Mouse (Mus musculus): ENCODE measurements at regions not wholly inside any gene's neighbourhood (a gene's known extent, or its start where the extent isn't known, plus 50 kb on each side); places are given as distances from the start of the nearest gene placed in this dataset.

- no peaks in the 10 kb centered on the region for H3K79me2 ChIP-seq (ENCODE audit: control insufficient read depth, insufficient read depth)
- peaks cover 22% of the 10 kb centered on the region for H3K27me3 ChIP-seq (ENCODE audit: control insufficient read depth, insufficient read depth, insufficient read length)
- TF ChIP-seq CTCF (IDR thresholded peaks at IDR 0.05; ENCODE audit: control insufficient read depth, insufficient read depth, insufficient read length) (no peak), CEBPB (IDR thresholded peaks at IDR 0.05; ENCODE audit: low read depth) (no peak), MAX (IDR thresholded peaks at IDR 0.05) (no peak), USF1 (IDR thresholded peaks at IDR 0.05; ENCODE audit: low read depth) (no peak), MYOG (IDR thresholded peaks at IDR 0.05; ENCODE audit: control insufficient read depth, extremely low read depth, insufficient read length) (no peak), MYOD1 (IDR thresholded peaks at IDR 0.05; ENCODE audit: control insufficient read depth, insufficient read length, low read depth) (no peak), FOSL1 (IDR thresholded peaks at IDR 0.05; ENCODE audit: insufficient read depth, low read length, poor library complexity, severe bottlenecking) (no peak)
- no peaks in the 10 kb centered on the region for H3K36me3 ChIP-seq (ENCODE audit: control insufficient read depth, insufficient read depth)
- no peak overlapping the region for H3K4me3 ChIP-seq (ENCODE audit: insufficient read depth, poor library complexity, severe bottlenecking)
- no peak overlapping the region for H3ac ChIP-seq (ENCODE audit: control insufficient read depth, insufficient read length, low read depth)
- no peaks in the 10 kb centered on the region for H3K79me3 ChIP-seq (ENCODE audit: low read depth)
Observed at GRCm38 (mm10) chr2:75434521-75434920, 224.5 kb upstream of the Hnrnpa3 start.

GRCm38 (mm10) chr2:75439522-75440230 is 219.4 kb upstream of the Hnrnpa3 start:
- H3ac ChIP-seq (ENCODE audit: control insufficient read depth, insufficient read length, low read depth) = no peak overlapping the region
- TF ChIP-seq CEBPB (IDR thresholded peaks at IDR 0.05; ENCODE audit: low read depth) = no peak
- no peak for TF ChIP-seq MAX (IDR thresholded peaks at IDR 0.05)
- TF ChIP-seq MYOD1 (IDR thresholded peaks at IDR 0.05; ENCODE audit: control insufficient read depth, insufficient read length, low read depth) = no peak
- TF ChIP-seq MYOG (IDR thresholded peaks at IDR 0.05; ENCODE audit: control insufficient read depth, extremely low read depth, insufficient read length) = no peak
- TF ChIP-seq USF1 (IDR thresholded peaks at IDR 0.05; ENCODE audit: low read depth) = no peak
- no peak for TF ChIP-seq CTCF (IDR thresholded peaks at IDR 0.05; ENCODE audit: control insufficient read depth, insufficient read depth, insufficient read length)
- TF ChIP-seq FOSL1 (IDR thresholded peaks at IDR 0.05; ENCODE audit: insufficient read depth, low read length, poor library complexity, severe bottlenecking) = no peak
- peaks cover 26% of the 10 kb centered on the region for H3K27me3 ChIP-seq (ENCODE audit: control insufficient read depth, insufficient read depth, insufficient read length)
- H3K79me3 ChIP-seq (ENCODE audit: low read depth) = no peaks in the 10 kb centered on the region
- no peak overlapping the region for H3K4me3 ChIP-seq (ENCODE audit: insufficient read depth, poor library complexity, severe bottlenecking)
- H3K36me3 ChIP-seq (ENCODE audit: control insufficient read depth, insufficient read depth) = no peaks in the 10 kb centered on the region
- H3K79me2 ChIP-seq (ENCODE audit: control insufficient read depth, insufficient read depth) = no peaks in the 10 kb centered on the region

DNA sequence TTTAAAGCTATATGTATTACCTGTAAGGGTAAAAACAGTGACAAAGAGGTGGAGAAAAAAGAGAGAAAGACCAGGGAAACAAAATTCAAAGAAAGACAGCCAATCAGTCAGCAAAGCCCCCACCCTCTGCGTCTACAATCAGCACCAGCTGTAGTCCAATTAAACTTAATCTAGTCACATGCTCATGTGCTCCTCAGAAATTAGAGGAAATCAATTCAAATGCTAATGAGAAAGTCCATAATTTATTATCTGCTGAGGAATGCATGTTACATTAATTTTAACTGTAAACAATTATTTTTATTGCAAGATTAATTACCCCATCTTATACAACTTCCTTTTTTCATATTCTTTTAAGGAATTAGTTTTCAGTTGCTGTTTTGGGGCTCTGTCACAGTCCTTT is 216.4 kb upstream of the Hnrnpa3 start:
- Histone ChIP-seq H3K79me3 (ENCODE audit: low read depth) (no peaks in the 10 kb centered on the region), H3K36me3 (ENCODE audit: control insufficient read depth, insufficient read depth) (no peaks in the 10 kb centered on the region), H3K4me3 (ENCODE audit: insufficient read depth, poor library complexity, severe bottlenecking) (no peak overlapping the region), H3K27me3 (ENCODE audit: control insufficient read depth, insufficient read depth, insufficient read length) (peaks cover 22% of the 10 kb centered on the region), H3K79me2 (ENCODE audit: control insufficient read depth, insufficient read depth) (no peaks in the 10 kb centered on the region), H3ac (ENCODE audit: control insufficient read depth, insufficient read length, low read depth) (no peak overlapping the region)
- no peak for TF ChIP-seq CTCF (IDR thresholded peaks at IDR 0.05; ENCODE audit: control insufficient read depth, insufficient read depth, insufficient read length)
- no peak for TF ChIP-seq MYOG (IDR thresholded peaks at IDR 0.05; ENCODE audit: control insufficient read depth, extremely low read depth, insufficient read length)
- no peak for TF ChIP-seq CEBPB (IDR thresholded peaks at IDR 0.05; ENCODE audit: low read depth)
- no peak for TF ChIP-seq USF1 (IDR thresholded peaks at IDR 0.05; ENCODE audit: low read depth)

DNA sequence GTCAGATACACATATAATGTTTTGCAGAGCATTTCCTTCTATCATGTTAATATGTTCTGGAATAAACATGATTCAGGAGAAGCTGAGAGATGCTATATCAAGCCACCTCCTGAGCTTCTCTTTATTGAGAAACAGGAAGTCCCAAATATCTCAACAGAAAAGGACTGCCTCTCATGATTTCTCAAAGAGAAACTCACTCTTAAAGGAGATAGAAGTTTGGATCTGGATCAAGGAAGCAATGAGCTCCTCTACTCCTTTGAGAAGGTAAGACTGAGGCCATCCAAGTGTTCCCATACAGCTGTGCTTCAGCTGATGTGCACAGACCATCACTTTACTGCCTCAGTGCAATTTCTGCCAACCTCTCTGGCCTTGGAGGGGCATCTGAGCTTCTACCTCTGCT is 213.9 kb upstream of the Hnrnpa3 start:
- H3K79me2 ChIP-seq (ENCODE audit: control insufficient read depth, insufficient read depth) = no peaks in the 10 kb centered on the region
- TF ChIP-seq MYOG (IDR thresholded peaks at IDR 0.05; ENCODE audit: control insufficient read depth, extremely low read depth, insufficient read length) (no peak), CTCF (IDR thresholded peaks at IDR 0.05; ENCODE audit: control insufficient read depth, insufficient read depth, insufficient read length) (no peak), CEBPB (IDR thresholded peaks at IDR 0.05; ENCODE audit: low read depth) (no peak), FOSL1 (IDR thresholded peaks at IDR 0.05; ENCODE audit: insufficient read depth, low read length, poor library complexity, severe bottlenecking) (no peak), MAX (IDR thresholded peaks at IDR 0.05) (no peak), USF1 (IDR thresholded peaks at IDR 0.05; ENCODE audit: low read depth) (no peak), MYOD1 (IDR thresholded peaks at IDR 0.05; ENCODE audit: control insufficient read depth, insufficient read length, low read depth) (no peak)

GRCm38 (mm10) chr2:75446996-75447715 is 211.9 kb upstream of the Hnrnpa3 start:
- Histone ChIP-seq H3K36me3 (ENCODE audit: control insufficient read depth, insufficient read depth) (no peaks in the 10 kb centered on the region), H3ac (ENCODE audit: control insufficient read depth, insufficient read length, low read depth) (no peak overlapping the region), H3K27me3 (ENCODE audit: control insufficient read depth, insufficient read depth, insufficient read length) (no peaks in the 10 kb centered on the region), H3K4me3 (ENCODE audit: insufficient read depth, poor library complexity, severe bottlenecking) (no peak overlapping the region), H3K79me3 (ENCODE audit: low read depth) (no peaks in the 10 kb centered on the region), H3K79me2 (ENCODE audit: control insufficient read depth, insufficient read depth) (no peaks in the 10 kb centered on the region)
- no peak for TF ChIP-seq FOSL1 (IDR thresholded peaks at IDR 0.05; ENCODE audit: insufficient read depth, low read length, poor library complexity, severe bottlenecking)
- TF ChIP-seq MAX (IDR thresholded peaks at IDR 0.05) = no peak
- TF ChIP-seq MYOG (IDR thresholded peaks at IDR 0.05; ENCODE audit: control insufficient read depth, extremely low read depth, insufficient read length) = no peak
- no peak for TF ChIP-seq CTCF (IDR thresholded peaks at IDR 0.05; ENCODE audit: control insufficient read depth, insufficient read depth, insufficient read length)
- TF ChIP-seq MYOD1 (IDR thresholded peaks at IDR 0.05; ENCODE audit: control insufficient read depth, insufficient read length, low read depth) = no peak
- no peak for TF ChIP-seq CEBPB (IDR thresholded peaks at IDR 0.05; ENCODE audit: low read depth)
- no peak for TF ChIP-seq USF1 (IDR thresholded peaks at IDR 0.05; ENCODE audit: low read depth)

More for the DNA sequence above, 213.9 kb upstream of the Hnrnpa3 start:
- Histone ChIP-seq H3K4me3 (ENCODE audit: insufficient read depth, poor library complexity, severe bottlenecking) (no peak overlapping the region), H3K36me3 (ENCODE audit: control insufficient read depth, insufficient read depth) (no peaks in the 10 kb centered on the region), H3K27me3 (ENCODE audit: control insufficient read depth, insufficient read depth, insufficient read length) (peaks cover 6% of the 10 kb centered on the region), H3ac (ENCODE audit: control insufficient read depth, insufficient read length, low read depth) (no peak overlapping the region), H3K79me3 (ENCODE audit: low read depth) (no peaks in the 10 kb centered on the region)

Measured in C2C12 (cell line).